Mouse (Mus musculus) lung, embryonic 14.5 days (tissue): Measurements from ENCODE around the gene Fancl. TPM values are rescaled to one million over a fixed set of nuclear protein-coding genes. Genes with fewer than 3 reads are reported as not detected.
"Not testable (repeated sequence)": the region's sequence is repeated elsewhere in the genome, so short reads cannot be mapped to it uniquely, and the experiment has no call there.

Source experiments
- ATAC-seq: fragments of 200-750 bp; cut with Nextera tagmentation; 2 replicates; pipeline ENCODE4 v1.8.0; 2017; ENCODE audit warnings: mild to moderate bottlenecking, moderate TSS enrichment, moderate library complexity; ENCODE audit not compliant: insufficient read depth
- DNase-seq: peaks from one replicate; pipeline ENCODE4 v3.0.0-alpha.2; 2015
- H3K27ac ChIP-seq: fragments of 300-500 bp; sonication (generic); 2 replicates; pipeline ENCODE4 v1.5.1; 2014; ENCODE audit warnings: low read depth, mild to moderate bottlenecking, moderate library complexity
- H3K27me3 ChIP-seq: fragments of 300-500 bp; sonication (generic); 2 replicates; pipeline ENCODE4 v1.6.1; 2014; ENCODE audit warnings: low read length, control low read depth; ENCODE audit not compliant: insufficient read depth
- H3K36me3 ChIP-seq: fragments of 300-500 bp; sonication (generic); 2 replicates; pipeline ENCODE4 v1.6.1; 2014; ENCODE audit warnings: control low read depth; ENCODE audit not compliant: insufficient read depth
- H3K4me1 ChIP-seq: fragments of 300-500 bp; sonication (generic); 2 replicates; pipeline ENCODE4 v1.6.1; 2014; ENCODE audit warnings: antibody characterized with exemption, control low read depth; ENCODE audit not compliant: insufficient read depth
- H3K4me2 ChIP-seq: fragments of 300-500 bp; sonication (generic); 2 replicates; pipeline ENCODE4 v1.6.1; 2014; ENCODE audit warnings: mild to moderate bottlenecking
- H3K4me3 ChIP-seq: fragments of 300-500 bp; sonication (generic); 2 replicates; pipeline ENCODE4 v1.5.1; 2014; ENCODE audit warnings: low read depth, low read length
- H3K9ac ChIP-seq: fragments of 300-500 bp; sonication (generic); 2 replicates; pipeline ENCODE4 v1.6.1; 2014
- H3K9me3 ChIP-seq: fragments of 300-500 bp; sonication (generic); 2 replicates; pipeline ENCODE4 v1.6.1; 2016; ENCODE audit warnings: low read depth, low read length, control low read depth
- CTCF ChIP-seq: IDR thresholded peaks from 2 replicates; pipeline ENCODE4 v1.5.1; 2016; ENCODE audit warnings: antibody characterized with exemption, low read depth
- WGBS: fragments of 180-500 bp; shearing (Covaris S2); extraction: QIAGEN DNeasy Blood & Tissue Kit; methylation state at CpG from one replicate; pipeline ENCODE4 v1.1.7; 2014; 5-methylcytosine and 5-hydroxymethylcytosine counted together
- polyA plus RNA-seq: library from polyadenylated mRNA; unstranded; fragments of >200 nt; fragmentation: Nextera tagmentation; extraction: Ambion mirVana; gene quantifications from 2 replicates; pipeline ENCODE4 v1.2.1, GENCODE M21; 2014

Gene Fancl
- polyA plus RNA-seq: 31.1 and 32.3 TPM in 2 replicates

GRCm38 (mm10) chr11:26385971-26386370 lies at the start of gene Fancl:
Gene Fancl (plus strand): TSS chr11:26386135.
- Histone ChIP-seq H3K9me3 (no peaks in the 10 kb centered on the region), H3K36me3 (no peaks in the 10 kb centered on the region), H3K4me2 (peak within 1 kb of the TSS; percentile 66), H3K4me3 (peak within 1 kb of the TSS; percentile 63), H3K27ac (peak within 1 kb of the TSS; percentile 86), H3K4me1 (no peaks in the 10 kb centered on the region; the same call in 1 of the 2 replicates), H3K9ac (peak within 1 kb of the TSS; percentile 86), H3K27me3 (no peaks in the 10 kb centered on the region)
- ATAC-seq (no peak), DNase-seq (no peak)
- 99% methylated on average over 2 of the region's 2 CpGs for WGBS
- no peak for TF ChIP-seq CTCF

GRCm38 (mm10) chr11:26336848-26337247 lies 49.1 kb upstream of the Fancl start:
- Histone ChIP-seq H3K9me3 (no peaks in the 10 kb centered on the region), H3K4me2 (no peak overlapping the region), H3K4me3 (no peak overlapping the region), H3K36me3 (no peaks in the 10 kb centered on the region), H3K27me3 (no peaks in the 10 kb centered on the region), H3K4me1 (no peaks in the 10 kb centered on the region), H3K9ac (no peak overlapping the region), H3K27ac (no peak overlapping the region)
- WGBS: 42% methylated on average over 3 of the region's 3 CpGs
- no peak for TF ChIP-seq CTCF
- DNase-seq: no peak
- no peak for ATAC-seq

GRCm38 (mm10) chr11:26370176-26370575 lies 15.8 kb upstream of the Fancl start:
- ATAC-seq, H3K27me3 ChIP-seq, H3K4me3 ChIP-seq, H3K36me3 ChIP-seq, H3K4me1 ChIP-seq, H3K4me2 ChIP-seq, H3K27ac ChIP-seq, H3K9ac ChIP-seq, H3K9me3 ChIP-seq, DNase-seq: not testable (repeated sequence)
- WGBS: 84% methylated on average over 2 of the region's 2 CpGs

GRCm38 (mm10) chr11:26371980-26372379 lies 14.0 kb upstream of the Fancl start:
- H3K27ac ChIP-seq, H3K36me3 ChIP-seq, DNase-seq, H3K9ac ChIP-seq, H3K4me2 ChIP-seq, H3K27me3 ChIP-seq, ATAC-seq, H3K4me3 ChIP-seq, H3K9me3 ChIP-seq, H3K4me1 ChIP-seq: not testable (repeated sequence)
- 8% methylated on average over 1 of the region's 1 CpGs for WGBS

- Histone ChIP-seq H3K27me3 (no peaks in the 10 kb centered on the region), H3K4me2 (no peak overlapping the region), H3K9ac (no peak overlapping the region), H3K4me1 (no peaks in the 10 kb centered on the region), H3K36me3 (no peaks in the 10 kb centered on the region), H3K4me3 (no peak overlapping the region), H3K9me3 (no peaks in the 10 kb centered on the region), H3K27ac (no peak overlapping the region)
- TF ChIP-seq CTCF: no peak
- 77% methylated on average over 2 of the region's 2 CpGs for WGBS
- no peak for ATAC-seq
- no peak for DNase-seq
Measured at GRCm38 (mm10) chr11:26374132-26374531, 11.8 kb upstream of the Fancl start.

- no peak overlapping the region for H3K4me2 ChIP-seq
- no peak overlapping the region for H3K27ac ChIP-seq
- ATAC-seq (no peak), DNase-seq (no peak)
- no peaks in the 10 kb centered on the region for H3K27me3 ChIP-seq
- no peaks in the 10 kb centered on the region for H3K36me3 ChIP-seq
- no peak for TF ChIP-seq CTCF
- H3K4me3 ChIP-seq: no peak overlapping the region
- no peak overlapping the region for H3K9ac ChIP-seq
- no peaks in the 10 kb centered on the region for H3K4me1 ChIP-seq
- H3K9me3 ChIP-seq: no peaks in the 10 kb centered on the region
- 81% methylated on average over 2 of the region's 2 CpGs for WGBS
Measured at GRCm38 (mm10) chr11:26378074-26378473, 7.9 kb upstream of the Fancl start.

- Histone ChIP-seq H3K36me3 (no peaks in the 10 kb centered on the region), H3K4me1 (no peaks in the 10 kb centered on the region), H3K4me3 (no peak overlapping the region), H3K9ac (no peak overlapping the region), H3K27ac (no peak overlapping the region), H3K4me2 (no peak overlapping the region), H3K9me3 (no peaks in the 10 kb centered on the region), H3K27me3 (no peaks in the 10 kb centered on the region)
- no peak for DNase-seq
- ATAC-seq: no peak
- no peak for TF ChIP-seq CTCF
- 37% methylated on average over 6 of the region's 6 CpGs for WGBS
Measured at GRCm38 (mm10) chr11:26381499-26381898, 4.4 kb upstream of the Fancl start.

GRCm38 (mm10) chr11:26386678-26387077 lies 743 bp downstream of the Fancl start:
- Histone ChIP-seq H3K9me3 (no peaks in the 10 kb centered on the region), H3K36me3 (no peaks in the 10 kb centered on the region), H3K27me3 (no peaks in the 10 kb centered on the region), H3K27ac (peak overlapping the region; percentile 86), H3K4me1 (no peaks in the 10 kb centered on the region; the same call in 1 of the 2 replicates), H3K9ac (peak overlapping the region; percentile 86; the same call in 1 of the 2 replicates), H3K4me3 (peak overlapping the region; percentile 63), H3K4me2 (peak overlapping the region; percentile 66)
- DNase-seq: no peak
- no peak for TF ChIP-seq CTCF
- peak; percentile 7; the same call in 1 of the 2 replicates for ATAC-seq
- 55% methylated on average over 2 of the region's 2 CpGs for WGBS
